Mouse (Mus musculus) c-Kit-positive CD71-positive TER-119-positive erythroid progenitor cells, embryonic 14.5 days (primary cell): Measurements from ENCODE around the gene Anks6.
A peak's percentile ranks its signal among the peaks of the same experiment; 100 is the strongest.

Source experiments
- DNase-seq: peaks from one replicate; pipeline ENCODE4 v3.0.0-alpha.2; 2013; ENCODE audit warnings: low spot score

The Anks6 gene

DNA sequence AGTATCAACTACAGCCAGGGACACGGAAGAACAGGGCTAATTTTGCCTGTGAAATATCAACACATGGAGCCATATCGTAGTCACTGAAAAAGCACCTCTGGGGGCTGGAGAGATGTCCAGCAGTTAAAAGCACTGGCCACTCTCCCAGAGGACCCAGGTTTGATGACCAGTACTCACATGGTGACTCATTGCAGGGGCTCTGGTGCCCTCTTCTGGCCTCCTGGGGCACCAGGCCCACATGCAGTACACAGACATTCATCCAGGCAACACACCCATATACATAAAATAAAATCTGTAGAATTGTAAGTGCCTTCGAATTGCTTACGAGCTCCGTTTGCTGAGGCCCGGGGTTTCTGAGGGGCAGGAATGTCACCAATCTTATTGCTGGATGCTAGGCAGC, 10.3 kb downstream of the Anks6 start:
- no peak for DNase-seq

DNA sequence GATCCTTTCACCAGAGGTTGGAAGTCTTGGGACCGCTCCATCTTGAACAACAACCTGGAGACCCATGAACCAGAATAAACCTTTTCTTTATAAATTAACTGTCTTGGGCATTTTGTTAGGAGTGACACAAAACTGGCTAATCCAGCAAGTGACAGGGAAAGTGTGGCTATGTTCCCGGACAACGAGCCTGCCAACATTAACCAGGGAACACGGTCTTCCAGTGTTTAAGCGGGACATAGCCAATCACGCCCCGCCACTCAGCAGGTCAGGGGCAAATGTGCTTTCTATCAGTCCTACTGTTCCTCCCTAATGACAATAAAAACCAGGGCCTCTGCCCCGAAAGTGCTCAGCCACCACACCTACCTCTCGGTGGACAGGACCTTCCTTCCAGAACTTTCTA, 13.4 kb downstream of the Anks6 start:
- DNase-seq, result no peak

DNA sequence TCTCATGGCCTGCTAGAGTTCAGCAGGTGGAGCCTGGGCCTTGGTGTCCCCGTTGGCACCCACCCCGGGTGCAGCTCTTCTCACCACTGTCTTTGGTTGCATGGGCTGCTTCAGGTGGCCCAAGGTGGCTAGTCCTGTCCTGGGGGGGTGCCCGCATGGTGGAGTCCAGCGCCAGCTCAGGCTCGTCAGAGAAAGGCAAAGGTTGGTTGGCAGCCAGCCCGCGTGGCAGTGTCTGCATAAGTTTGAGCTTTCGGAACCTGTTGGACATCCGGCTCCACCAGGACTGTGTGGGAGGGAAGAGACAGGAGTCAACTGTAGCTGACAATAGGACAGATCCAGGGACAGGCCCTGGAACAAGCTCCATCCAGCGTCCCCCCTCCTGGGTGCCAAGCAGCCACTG, 17.6 kb downstream of the Anks6 start:
- DNase-seq, result no peak

DNA sequence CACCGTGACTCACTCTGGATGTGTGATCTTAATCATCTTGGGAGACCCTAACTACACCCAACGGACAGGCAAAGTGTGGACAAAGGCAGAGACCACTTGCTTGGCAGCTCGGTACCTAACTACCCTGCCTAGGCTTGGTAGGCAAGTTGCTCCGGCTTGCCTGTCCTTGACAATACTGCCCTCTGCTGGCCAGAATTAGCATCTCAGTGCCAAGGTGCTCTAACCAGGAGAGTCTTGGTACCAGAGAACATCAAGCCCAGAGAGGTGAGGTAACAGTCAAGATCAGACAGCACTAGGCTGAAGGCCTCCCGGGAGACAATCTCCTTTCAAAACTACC, 19.9 kb downstream of the Anks6 start:
- peak; percentile 57 for DNase-seq

DNA sequence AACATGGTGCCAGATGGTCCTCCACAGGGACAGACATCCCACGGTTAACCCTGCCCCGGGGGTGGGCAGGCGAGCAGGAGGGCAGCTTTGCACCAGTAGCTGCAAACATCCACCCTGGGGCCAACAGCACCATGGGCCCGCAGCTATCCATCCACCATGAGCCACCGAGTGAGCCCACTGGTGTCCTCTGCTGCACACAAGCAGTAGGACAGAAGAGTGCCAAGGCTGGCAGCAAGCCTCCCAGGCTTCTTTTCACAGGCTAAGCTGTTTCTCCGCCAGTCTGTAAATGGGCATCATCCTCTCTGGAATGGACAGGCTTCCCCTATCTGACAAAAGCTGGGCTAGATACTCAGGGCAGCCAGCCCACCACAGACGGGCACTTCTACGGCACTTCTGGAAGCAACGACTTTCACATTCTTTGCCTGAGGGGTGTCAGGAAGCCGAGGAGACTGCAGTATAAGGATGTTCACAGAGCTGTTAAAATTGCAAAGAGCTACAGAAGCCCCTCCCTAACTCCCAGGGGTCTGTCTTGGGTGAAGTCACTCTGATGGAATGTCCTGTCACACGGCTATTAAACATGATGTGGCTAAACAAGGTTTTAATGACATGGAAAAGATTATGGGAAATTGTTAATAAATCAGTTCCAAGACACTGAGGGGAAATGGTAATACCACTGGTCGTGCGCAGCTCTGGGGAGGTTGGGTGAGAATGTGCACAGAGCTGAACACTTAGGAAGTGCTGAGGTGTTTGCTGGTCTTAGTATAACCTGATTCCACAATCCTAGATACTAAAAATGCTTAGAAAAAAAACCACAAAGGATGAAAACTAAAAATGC, 20.5 kb downstream of the Anks6 start:
- no peak for DNase-seq

DNA sequence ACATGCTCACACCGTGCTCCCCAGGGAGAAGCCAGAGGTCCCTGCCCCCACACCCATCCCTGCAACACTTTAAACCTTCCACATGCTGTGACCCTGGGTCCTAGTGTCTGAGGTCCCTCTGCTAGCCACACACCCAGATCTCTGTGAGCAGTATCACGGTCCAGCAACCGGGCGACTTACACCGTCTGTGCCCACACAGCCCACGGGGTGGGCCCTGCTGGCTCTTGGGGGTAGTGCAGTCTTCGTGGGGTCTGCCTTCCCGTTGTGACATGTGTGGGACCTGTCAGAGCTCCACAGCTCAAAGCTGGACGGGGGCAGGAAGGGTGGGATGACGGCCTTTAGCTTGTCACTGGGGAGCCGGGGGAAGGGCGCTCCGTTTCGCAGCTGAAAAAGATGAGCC, 21.7 kb downstream of the Anks6 start:
- DNase-seq, result no peak

DNA sequence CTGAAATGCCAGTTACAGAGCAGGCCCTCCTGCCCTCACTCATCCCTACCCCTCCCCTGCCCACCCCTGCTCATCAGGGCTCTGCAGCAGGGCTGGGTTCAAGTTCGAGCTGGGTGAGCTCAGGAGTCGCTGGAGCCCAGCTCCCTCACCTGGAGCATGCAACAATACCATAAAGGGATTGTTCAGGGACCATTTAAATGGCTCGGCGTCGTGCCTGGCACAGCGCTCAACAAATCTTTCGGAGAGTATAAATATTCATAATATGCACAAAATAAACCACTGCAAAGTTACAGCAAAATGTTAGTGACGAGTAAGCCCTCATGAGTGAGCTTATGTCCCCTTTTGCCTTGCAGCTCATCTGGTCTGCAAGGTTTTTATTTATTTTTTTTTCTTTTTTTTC, 25.1 kb downstream of the Anks6 start:
- DNase-seq, result no peak

DNA sequence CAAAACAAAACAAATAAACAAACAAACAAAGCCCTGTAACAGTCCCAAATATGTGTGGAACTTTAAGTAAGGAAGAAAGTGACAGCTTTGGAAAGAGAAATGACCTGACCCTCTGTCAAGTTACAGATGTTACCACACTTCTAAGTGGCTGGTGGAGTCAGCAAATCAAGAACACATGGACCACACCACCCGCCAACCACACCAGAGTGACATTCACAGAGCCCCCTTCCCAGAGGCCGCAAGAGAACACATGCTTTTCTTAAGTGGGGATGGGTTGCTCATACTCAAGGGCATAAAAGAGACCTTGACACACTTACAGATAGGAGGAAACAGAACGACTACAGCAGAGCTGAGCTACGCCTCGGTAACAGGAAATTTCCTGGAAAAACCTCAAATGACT, 28.4 kb downstream of the Anks6 start:
- DNase-seq, result no peak

DNA sequence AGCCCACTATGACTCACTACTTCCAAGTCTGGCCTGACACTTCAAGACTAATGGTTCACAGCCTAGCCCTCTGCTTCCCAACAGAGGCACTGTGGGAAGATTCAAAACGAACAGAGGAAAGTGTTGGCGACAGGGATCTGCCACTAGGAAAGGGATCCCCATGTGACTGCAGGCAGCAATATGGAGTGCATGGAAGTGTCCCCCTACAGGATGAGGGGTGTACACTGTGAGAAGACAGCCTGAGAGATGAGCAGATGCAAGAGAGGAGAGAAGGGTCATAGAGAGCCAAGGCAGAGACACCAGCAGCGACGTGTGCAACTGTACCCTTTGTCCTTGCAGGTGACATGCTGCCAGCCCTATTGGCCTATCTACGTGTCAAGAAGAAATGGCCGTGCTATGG, 33.3 kb downstream of the Anks6 start:
- DNase-seq, result no peak

DNA sequence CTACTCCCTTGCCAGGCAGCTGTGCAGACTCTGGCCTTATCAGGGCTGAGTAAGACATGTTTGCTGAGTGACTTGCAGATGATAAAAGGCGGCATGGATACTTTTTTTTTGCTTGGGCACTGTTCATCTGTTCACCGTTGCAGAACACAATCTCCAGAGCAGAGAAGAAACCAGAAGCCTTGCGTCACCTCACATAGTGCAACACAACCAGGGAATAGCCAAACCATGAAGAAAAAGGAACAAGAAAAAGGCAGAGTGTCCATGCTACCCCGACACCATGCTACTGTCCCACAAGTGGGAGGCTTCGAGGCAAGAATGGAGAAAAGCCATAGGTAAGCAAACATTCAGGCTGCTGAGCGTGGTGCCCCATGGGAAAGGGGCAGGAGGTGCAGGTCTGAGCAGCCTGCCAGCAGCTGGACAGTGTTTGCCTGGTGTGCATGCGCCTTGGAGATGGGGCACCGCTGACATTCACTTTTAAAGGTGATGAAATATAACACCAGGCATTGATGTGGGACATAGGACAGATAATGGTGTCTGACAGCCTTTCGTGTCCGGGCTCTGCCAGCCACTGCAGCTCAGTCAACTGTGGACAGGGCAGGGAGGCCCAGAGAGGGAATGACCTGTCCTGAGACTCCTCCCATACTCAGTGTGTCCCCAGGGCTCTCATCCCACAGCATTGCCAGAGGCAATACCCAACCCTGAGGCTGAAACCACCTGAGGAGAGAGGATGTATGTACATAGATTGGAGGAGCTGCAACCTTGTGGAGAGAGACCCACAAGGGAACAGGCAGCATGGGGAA, 34.2 kb downstream of the Anks6 start:
- no peak for DNase-seq

DNA sequence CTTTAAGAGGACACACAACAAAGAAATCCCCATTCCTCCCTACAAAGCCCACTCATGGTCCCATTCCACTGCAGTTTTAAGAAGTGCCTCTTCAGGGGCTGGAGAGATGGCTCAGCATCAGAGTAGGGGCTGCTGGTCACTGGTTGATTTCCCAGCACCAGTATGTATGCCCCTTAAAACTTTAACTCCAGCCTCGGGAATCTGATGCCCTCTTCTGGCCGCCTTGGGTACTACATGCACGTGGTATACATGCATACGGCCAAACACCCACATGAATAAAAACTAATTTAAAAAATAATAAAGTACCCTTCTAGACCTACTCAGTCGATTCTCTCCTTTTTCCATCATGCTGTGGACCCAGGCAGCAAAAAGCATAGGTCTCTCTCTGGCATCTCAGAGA, 36.7 kb downstream of the Anks6 start:
- peak; percentile 30 for DNase-seq

DNA sequence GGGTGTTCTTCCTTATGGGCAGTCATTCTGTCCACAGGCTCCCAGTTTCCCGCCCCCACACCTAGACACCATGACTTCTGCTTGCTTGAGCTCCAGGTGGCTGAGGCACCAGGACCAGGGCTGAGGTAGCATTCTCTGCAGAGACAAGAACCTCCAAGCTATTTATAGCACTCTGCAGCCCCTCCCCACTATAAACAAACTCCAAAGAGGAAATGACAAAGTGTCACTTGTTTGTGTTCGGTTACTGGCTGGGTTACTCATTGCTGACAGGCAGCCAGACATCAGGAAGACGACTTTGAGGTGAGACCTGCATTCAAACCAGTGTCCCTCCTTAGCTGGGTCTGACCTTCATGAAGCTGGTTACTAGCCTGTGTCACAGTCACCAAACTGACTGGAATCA, 42.1 kb downstream of the Anks6 start:
- DNase-seq, result no peak

DNA sequence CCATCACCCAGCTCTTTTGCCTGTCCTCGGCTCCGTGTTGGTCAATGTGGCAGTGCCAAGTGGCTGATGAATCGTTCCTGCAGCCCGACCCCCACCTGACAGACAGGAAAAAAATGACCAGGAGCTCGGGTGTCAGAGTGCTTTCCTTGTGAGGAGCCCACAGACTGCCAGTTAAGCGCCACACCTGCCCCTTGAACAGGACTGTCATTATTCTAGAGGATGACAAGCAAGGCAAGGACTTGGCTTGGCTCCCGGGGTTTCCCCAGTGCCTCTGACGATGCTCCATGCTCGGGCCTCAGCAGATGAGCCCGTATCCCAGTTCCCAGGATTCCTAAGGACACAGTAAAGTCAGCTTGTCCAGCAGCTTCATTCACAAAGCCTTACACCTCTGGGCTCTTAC, 44.8 kb downstream of the Anks6 start:
- no peak for DNase-seq

DNA sequence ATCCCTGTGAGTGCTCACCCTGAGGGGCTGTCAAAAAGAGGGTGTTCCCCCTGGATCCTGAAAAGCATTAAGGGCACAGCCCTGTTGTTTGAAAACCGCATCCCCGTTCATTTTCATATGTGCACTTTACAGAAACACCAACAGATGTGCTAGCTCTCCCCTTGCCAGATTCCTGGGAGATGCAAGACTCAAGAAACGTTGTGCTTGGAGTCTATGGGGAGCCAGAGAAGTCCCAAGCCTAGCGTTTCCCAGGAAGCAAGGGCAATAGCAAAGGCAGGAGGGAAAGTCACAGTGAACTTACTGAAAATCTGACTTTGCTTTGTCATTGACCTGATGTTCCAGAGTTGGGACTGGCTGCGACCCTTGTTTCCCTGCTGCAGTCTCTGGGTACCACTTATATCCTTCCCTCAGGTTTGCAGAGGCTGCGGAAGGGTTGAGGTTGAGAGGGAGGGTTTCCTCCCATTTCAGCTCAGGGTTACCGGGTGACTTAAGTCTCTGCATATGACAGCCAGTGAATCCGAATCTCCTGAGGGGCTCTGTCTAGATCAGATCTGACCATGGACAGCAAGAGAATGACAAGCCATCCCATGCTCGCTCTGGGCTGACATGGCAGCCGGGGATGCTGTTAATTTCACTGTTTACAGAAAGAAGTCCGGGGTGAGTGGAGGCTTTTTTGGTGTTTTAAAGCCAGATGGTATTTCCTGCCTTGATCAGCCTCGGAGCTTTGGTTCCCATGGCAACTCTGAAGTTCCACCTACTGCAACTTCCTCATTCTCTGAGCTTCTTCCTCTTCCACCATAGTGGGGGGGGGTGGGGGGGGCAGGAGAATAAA, 46.6 kb downstream of the Anks6 start:
- no peak for DNase-seq

DNA sequence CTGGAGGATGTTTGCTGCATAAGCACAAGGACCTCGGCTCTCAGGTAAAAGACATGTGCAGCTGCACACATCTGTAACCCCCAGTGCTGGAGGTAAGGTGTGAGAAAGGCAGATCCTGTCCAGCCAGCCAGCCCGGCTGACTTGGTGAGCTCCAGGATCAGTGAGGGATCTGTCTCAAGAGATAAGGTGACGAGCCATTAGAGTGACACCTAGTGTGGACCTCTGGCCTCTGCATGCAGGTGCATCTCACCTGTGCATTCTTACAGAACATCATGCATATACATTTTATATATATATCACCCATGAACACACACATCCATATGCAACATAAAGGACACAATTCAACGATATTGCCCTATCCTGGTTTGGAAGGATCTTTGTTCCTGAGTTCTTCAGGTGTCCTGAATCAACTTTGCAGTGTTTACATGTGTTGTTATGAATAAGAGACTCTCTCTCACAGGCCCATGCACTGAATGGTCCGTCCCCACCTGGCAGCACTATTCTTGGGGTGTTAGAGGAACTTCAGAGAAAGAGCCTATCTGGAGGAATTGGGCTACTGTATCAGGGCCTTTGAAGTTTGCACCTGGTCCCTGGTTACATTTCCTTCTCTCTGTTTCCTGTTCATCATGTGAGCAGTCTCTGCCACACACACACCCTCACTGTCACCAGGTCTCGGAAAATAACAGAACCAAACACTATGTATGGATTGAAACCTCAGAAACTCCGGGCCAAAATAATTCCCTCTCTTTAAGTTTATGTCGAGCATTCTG, 56.4 kb downstream of the Anks6 start:
- DNase-seq, result no peak

DNA sequence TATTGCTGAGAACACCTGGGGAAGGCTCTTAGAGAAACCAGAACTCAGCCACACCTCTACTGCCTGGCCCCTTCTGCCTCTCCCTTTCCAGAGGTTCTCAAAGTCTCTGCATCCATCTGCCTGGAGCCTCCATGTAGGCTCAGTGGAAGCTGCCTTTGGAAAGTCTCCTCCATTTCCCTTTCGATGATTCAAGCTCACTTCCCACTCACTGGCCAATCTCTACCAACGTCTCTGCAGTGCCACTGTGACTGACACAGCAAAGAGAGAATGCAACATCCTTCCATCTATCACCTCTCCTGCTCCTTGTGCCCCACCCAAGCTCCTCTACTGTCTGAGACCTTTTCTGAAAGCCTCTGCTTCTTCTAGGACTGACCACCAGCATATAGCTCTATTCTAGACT, 59.3 kb downstream of the Anks6 start:
- DNase-seq, result no peak

DNA sequence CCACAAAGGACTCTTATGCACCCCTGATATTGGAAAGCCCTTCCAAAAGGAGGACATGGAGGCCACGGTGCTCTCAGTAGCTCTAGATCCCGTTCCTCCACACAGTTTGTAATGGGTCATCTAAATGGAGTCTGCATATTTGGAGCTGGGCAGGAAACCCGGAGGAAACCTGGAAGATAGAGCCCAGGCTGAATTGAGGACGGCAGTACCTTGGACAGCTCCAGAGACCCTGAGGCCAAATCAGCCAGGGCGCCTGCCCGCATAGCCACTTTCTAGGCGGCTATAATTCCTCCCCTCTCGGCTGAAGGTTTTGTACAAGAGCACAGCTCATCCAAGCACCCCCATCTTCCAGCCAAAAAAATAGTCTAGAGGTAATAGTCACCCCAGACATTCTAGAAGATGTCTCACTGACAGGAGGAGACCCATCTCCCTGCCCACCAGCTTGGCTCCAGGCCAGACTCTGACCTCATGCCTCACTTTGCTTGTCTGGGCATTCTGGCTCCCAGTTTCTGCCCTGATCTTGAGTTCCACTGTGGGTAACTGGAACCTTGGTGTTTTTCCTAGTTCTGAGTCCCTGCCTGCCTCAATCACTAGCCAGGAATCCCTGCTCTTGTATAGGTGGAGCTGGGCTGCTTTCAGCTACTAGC, 64.3 kb downstream of the Anks6 start:
- peak; percentile 13 for DNase-seq

DNA sequence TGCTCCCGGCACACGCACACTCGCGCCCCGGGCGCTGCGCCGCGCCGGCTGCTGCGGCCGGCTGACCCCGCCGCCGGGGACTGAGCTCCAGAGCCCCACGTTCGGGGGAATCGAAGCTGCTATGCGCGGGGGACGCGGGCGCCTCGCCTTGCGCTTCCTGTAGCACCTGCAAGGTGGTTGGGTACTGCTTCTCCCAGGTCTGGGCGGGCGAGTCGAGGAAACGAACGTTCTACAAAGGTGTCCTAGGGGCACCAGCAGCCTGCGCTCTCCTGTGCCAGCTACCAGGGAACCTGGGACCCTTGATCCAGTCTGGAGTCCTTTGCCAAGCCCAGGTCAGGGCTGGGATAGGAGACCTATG, 65.3 kb downstream of the Anks6 start:
- no peak for DNase-seq

DNA sequence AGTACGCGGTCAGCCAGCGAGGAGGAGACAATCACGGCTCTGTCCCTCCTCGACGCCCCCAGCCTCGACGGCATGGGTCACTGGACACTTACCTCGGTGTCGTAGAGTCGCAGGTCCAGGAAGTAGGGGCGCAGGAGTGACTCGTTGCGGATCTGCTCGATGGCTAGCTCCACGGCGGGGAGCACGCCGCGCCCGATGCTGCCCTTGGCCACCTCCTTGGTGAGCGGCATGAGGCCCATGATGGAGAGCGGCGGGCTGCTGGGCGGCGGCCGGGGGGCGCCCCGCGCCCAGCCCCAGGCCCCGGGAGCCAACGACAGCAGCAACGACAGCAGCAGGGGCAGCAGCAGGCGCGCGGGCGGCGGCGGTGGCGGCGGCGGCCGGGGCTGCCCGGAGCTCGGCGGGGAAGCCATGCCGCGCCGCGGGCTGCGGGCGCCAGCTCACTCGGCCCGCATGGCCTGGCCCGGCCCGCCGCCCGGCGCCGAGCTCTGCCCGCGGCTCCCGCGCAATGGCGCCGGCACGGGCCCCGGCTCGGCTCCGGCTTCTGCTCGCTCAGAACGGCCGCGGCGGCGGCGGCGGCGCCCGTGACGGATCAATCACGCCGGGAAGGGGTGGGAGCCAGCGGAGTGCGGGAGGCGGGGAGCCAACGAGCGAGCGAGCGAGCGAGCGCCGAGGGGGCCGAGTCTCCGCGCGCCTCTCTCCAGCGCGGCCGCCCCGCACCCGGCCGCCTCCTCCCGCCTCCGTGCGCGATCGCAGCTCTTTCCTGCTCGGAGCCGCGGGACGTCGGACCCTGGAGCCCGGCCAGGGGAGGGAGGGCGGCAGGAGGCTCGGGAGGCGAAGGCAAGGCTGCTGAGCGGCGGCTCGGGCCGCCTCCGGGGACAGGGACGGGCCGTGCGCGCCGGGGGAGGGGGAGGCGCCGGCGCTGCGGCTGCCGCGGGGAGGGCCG, 65.9 kb downstream of the Anks6 start, which contains the start of gene Gabbr2:
TSS of gene Gabbr2 (minus strand) at position 858 of the 943 bp plus-strand sequence.
- DNase-seq, result no peak

DNA sequence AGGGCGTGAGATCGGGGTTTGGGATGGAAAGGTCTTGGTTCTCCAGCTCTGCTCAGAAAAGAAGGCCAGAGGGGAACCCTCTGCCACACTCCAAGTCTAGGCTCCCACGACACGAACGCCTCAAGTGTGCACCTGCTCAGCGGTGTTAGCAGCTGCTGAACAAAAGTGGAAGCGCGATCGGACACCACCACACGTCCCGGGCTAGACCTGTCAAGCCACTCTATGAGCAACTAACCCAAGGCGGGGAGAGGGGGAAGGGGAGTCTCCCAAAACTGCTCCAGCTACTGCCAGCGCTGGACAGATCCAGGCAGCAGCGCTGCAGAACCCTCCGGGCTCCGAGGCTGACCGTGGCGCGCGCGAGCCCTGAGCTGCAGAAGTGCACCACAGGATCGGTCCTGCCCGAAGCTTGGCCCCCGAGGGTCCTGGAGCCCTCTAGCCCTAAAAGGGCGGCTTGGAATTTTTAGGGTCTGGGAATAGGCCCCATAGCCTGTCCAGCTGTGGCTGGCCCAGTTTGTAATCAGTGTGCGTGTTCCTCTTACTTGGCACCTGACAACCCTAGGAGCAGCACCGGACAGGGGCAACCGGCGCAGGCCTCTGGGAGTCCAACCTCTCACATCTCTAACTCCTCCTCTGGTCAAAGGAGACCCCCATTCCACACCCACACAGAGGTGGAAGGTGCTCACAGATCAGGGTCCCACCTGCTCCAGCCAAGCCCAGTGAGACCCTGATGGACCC, 66.8 kb downstream of the Anks6 start:
- DNase-seq, result no peak
